Mouse (Mus musculus): Measurements from ENCODE around the gene Ano6. TPM values are rescaled to one million over a fixed set of nuclear protein-coding genes. Genes with fewer than 3 reads are reported as not detected.

The Ano6 gene
- total RNA-seq, 2 experiments from 2014 or later = 10.5 to 18.0 TPM

- no peak for ATAC-seq (replicated peaks; ENCODE audit: low FRiP score, low TSS enrichment, poor library complexity, severe bottlenecking)
These were observed 85.3 kb downstream of the Ano6 start for GRCm38 (mm10) chr15:95875898-95876297.

- ATAC-seq (replicated peaks; ENCODE audit: low FRiP score, low TSS enrichment, poor library complexity, severe bottlenecking) = peak; percentile 70
These were observed 90.0 kb downstream of the Ano6 start for GRCm38 (mm10) chr15:95880616-95881151.

GRCm38 (mm10) chr15:95882436-95882835 is 91.8 kb downstream of the Ano6 start:
- ATAC-seq (replicated peaks; ENCODE audit: low FRiP score, low TSS enrichment, poor library complexity, severe bottlenecking) = no peak

- peak; percentile 86 for ATAC-seq (replicated peaks; ENCODE audit: low FRiP score, low TSS enrichment, poor library complexity, severe bottlenecking)
These were observed 92.9 kb downstream of the Ano6 start for GRCm38 (mm10) chr15:95883559-95883958.

- no peak for ATAC-seq (replicated peaks; ENCODE audit: low FRiP score, low TSS enrichment, poor library complexity, severe bottlenecking)
These were observed 94.3 kb downstream of the Ano6 start for GRCm38 (mm10) chr15:95884658-95885620.

- ATAC-seq (replicated peaks; ENCODE audit: low FRiP score, low TSS enrichment, poor library complexity, severe bottlenecking) = no peak
These were observed 95.5 kb downstream of the Ano6 start for GRCm38 (mm10) chr15:95885953-95886820.

- no peak for ATAC-seq (replicated peaks; ENCODE audit: low FRiP score, low TSS enrichment, poor library complexity, severe bottlenecking)
These were observed 96.7 kb downstream of the Ano6 start for GRCm38 (mm10) chr15:95887365-95887764.

- no peak for ATAC-seq (replicated peaks; ENCODE audit: low FRiP score, low TSS enrichment, poor library complexity, severe bottlenecking)
These were observed 97.9 kb downstream of the Ano6 start for GRCm38 (mm10) chr15:95888556-95888955.

- peak; percentile 33; the same call in 1 of the 2 replicates for ATAC-seq (replicated peaks; ENCODE audit: low FRiP score, low TSS enrichment, poor library complexity, severe bottlenecking)
These were observed 99.7 kb downstream of the Ano6 start for GRCm38 (mm10) chr15:95890368-95890767.

- ATAC-seq (replicated peaks; ENCODE audit: low FRiP score, low TSS enrichment, poor library complexity, severe bottlenecking) = no peak
These were observed 101.5 kb downstream of the Ano6 start for GRCm38 (mm10) chr15:95892171-95892570.

GRCm38 (mm10) chr15:95892929-95893328 is 102.3 kb downstream of the Ano6 start:
- ATAC-seq (replicated peaks; ENCODE audit: low FRiP score, low TSS enrichment, poor library complexity, severe bottlenecking) = no peak; the same call in 1 of the 2 replicates

GRCm38 (mm10) chr15:95895699-95896098 is 105.1 kb downstream of the Ano6 start:
- no peak for ATAC-seq (replicated peaks; ENCODE audit: low FRiP score, low TSS enrichment, poor library complexity, severe bottlenecking)

- ATAC-seq (replicated peaks; ENCODE audit: low FRiP score, low TSS enrichment, poor library complexity, severe bottlenecking) = no peak
These were observed 107.0 kb downstream of the Ano6 start for GRCm38 (mm10) chr15:95897653-95898052.

- ATAC-seq (replicated peaks; ENCODE audit: low FRiP score, low TSS enrichment, poor library complexity, severe bottlenecking) = 0 out of 2 replicates have a peak, but pooled peaks have one; percentile 31
These were observed 107.8 kb downstream of the Ano6 start for GRCm38 (mm10) chr15:95898438-95898837.

GRCm38 (mm10) chr15:95902396-95902795 is 111.8 kb downstream of the Ano6 start:
- no peak for ATAC-seq (replicated peaks; ENCODE audit: low FRiP score, low TSS enrichment, poor library complexity, severe bottlenecking)

GRCm38 (mm10) chr15:95904247-95904646 is 113.6 kb downstream of the Ano6 start:
- no peak for ATAC-seq (replicated peaks; ENCODE audit: low FRiP score, low TSS enrichment, poor library complexity, severe bottlenecking)

GRCm38 (mm10) chr15:95906017-95906749 is 115.5 kb downstream of the Ano6 start:
- ATAC-seq (replicated peaks; ENCODE audit: low FRiP score, low TSS enrichment, poor library complexity, severe bottlenecking) = peak; percentile 32; the same call in 1 of the 2 replicates

- no peak for ATAC-seq (replicated peaks; ENCODE audit: low FRiP score, low TSS enrichment, poor library complexity, severe bottlenecking)
These were observed 116.2 kb downstream of the Ano6 start for GRCm38 (mm10) chr15:95906891-95907290.

GRCm38 (mm10) chr15:95907337-95907736 is 116.7 kb downstream of the Ano6 start:
- no peak for ATAC-seq (replicated peaks; ENCODE audit: low FRiP score, low TSS enrichment, poor library complexity, severe bottlenecking)
